Mouse (Mus musculus) lung, embryonic 16.5 days (tissue): ENCODE measurements around the gene Fcho1. TPM values are rescaled to one million over a fixed set of nuclear protein-coding genes. Genes with fewer than 3 reads are reported as not detected.
"Not testable (repeated sequence)": the region's sequence is repeated elsewhere in the genome, so short reads cannot be mapped to it uniquely, and the experiment has no call there.

ENCODE experiments used
- ATAC-seq: fragments of 200-750 bp; cut with Nextera tagmentation; 2 replicates; pipeline ENCODE4 v1.8.0; 2017; ENCODE audit warnings: low read depth, mild to moderate bottlenecking, moderate library complexity
- H3K27ac ChIP-seq: fragments of 300-500 bp; sonication (generic); 2 replicates; pipeline ENCODE4 v1.5.1; 2014; ENCODE audit warnings: mild to moderate bottlenecking, control low read depth, low read length
- H3K27me3 ChIP-seq: fragments of 300-500 bp; sonication (generic); 2 replicates; pipeline ENCODE4 v1.6.1; 2014; ENCODE audit warnings: low read depth, low read length, mixed read lengths; ENCODE audit not compliant: control insufficient read depth, insufficient read depth
- H3K36me3 ChIP-seq: fragments of 300-500 bp; sonication (generic); 2 replicates; pipeline ENCODE4 v1.6.1; 2014; ENCODE audit warnings: low read length; ENCODE audit not compliant: control insufficient read depth, insufficient read depth
- H3K4me1 ChIP-seq: fragments of 300-500 bp; sonication (generic); replicated peaks from 2 replicates; pipeline ENCODE4 v1.6.1; 2014; ENCODE audit warnings: low read length, mixed read lengths; ENCODE audit not compliant: control insufficient read depth, insufficient read depth
- H3K4me2 ChIP-seq: fragments of 300-500 bp; sonication (generic); 2 replicates; pipeline ENCODE4 v1.6.1; 2014; ENCODE audit warnings: low read depth, low read length, control low read depth
- H3K4me3 ChIP-seq: fragments of 300-500 bp; sonication (generic); 2 replicates; pipeline ENCODE4 v1.5.1; 2014; ENCODE audit warnings: mild to moderate bottlenecking, low read length, control low read depth
- H3K9ac ChIP-seq: fragments of 300-500 bp; sonication (generic); 2 replicates; pipeline ENCODE4 v1.6.1; 2014; ENCODE audit warnings: low read length, control low read depth
- H3K9me3 ChIP-seq: fragments of 300-500 bp; sonication (generic); 2 replicates; pipeline ENCODE4 v1.6.1; 2016; ENCODE audit warnings: low read length; ENCODE audit not compliant: control insufficient read depth
- WGBS: fragments of 180-500 bp; shearing (Covaris S2); extraction: QIAGEN DNeasy Blood & Tissue Kit; methylation state at CpG from one replicate; pipeline ENCODE4 v1.1.7; 2014; 5-methylcytosine and 5-hydroxymethylcytosine counted together
- polyA plus RNA-seq: library from polyadenylated mRNA; unstranded; fragments of >200 nt; fragmentation: Nextera tagmentation; extraction: Ambion mirVana; gene quantifications from 2 replicates; pipeline ENCODE4 v1.2.1, GENCODE M21; 2015

Gene Fcho1
- polyA plus RNA-seq, 1 experiment from 2014 or later, result 6.5 TPM

DNA sequence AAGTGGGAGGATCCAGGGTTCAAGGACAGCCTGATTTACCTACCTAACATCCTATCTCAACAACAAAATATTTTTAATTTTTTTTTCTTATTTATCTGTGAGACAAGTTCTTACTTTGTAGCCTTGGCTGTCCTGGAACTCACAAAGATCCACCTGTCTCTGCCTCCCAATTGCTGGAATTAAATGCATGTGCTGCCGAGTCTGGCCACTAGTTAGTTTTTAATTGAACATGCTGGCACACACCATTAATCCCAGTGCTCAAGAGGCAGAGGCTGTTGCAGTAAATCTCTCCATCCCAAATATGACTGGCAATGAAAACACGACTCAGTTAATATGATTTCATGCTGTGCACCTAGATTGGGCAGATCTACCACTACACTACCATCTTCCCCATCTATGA, 17.3 kb upstream of the Fcho1 start:
- WGBS, result 63% methylated on average over 2 of the region's 2 CpGs
- Histone ChIP-seq H3K4me1 (0 out of 2 replicates have a peak, but pooled peaks cover 3% of the 10 kb centered on the region), H3K27me3 (no peaks in the 10 kb centered on the region), H3K27ac (no peak overlapping the region), H3K4me2 (no peak overlapping the region), H3K9ac (no peak overlapping the region), H3K4me3 (no peak overlapping the region), H3K36me3 (no peaks in the 10 kb centered on the region), H3K9me3 (no peaks in the 10 kb centered on the region)
- ATAC-seq, result no peak

GRCm38 (mm10) chr8:71741687-71742114, 16.2 kb upstream of the Fcho1 start:
- no peaks in the 10 kb centered on the region for H3K36me3 ChIP-seq
- no peaks in the 10 kb centered on the region for H3K9me3 ChIP-seq
- peak overlapping the region; percentile 53 for H3K4me2 ChIP-seq
- no peak overlapping the region for H3K27ac ChIP-seq
- H3K27me3 ChIP-seq, result no peaks in the 10 kb centered on the region
- H3K4me3 ChIP-seq, result peak overlapping the region; percentile 30
- 0 out of 2 replicates have a peak, but pooled peaks cover 3% of the 10 kb centered on the region for H3K4me1 ChIP-seq
- 4% methylated on average over 17 of the region's 19 CpGs for WGBS
- ATAC-seq, result peak; percentile 84
- 0 out of 2 replicates have a peak overlapping the region, but pooled peaks have one; percentile 26 for H3K9ac ChIP-seq

DNA sequence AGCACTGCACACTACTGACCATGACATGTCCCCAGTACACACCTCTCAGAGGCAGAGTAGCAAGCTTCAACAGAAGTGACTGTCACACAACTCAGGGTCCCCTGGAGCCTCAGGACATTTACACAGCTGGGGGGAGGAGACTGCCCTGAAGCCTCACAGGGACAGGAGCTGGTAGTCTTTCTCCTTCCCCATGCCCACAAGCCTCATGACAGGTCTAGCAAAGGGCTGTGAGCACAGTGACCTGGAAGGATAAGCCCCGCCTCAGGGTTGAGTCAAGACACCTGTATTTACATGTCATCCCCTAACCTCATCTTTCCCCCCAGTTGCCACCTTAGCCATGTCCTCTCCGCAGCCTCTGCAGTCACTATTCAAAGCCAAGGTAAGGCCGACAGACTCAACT, 15.7 kb upstream of the Fcho1 start:
- 0 out of 2 replicates have a peak, but pooled peaks cover 3% of the 10 kb centered on the region for H3K4me1 ChIP-seq
- H3K4me3 ChIP-seq, result peak overlapping the region; percentile 30; the same call in 1 of the 2 replicates
- no peak overlapping the region for H3K9ac ChIP-seq
- no peaks in the 10 kb centered on the region for H3K36me3 ChIP-seq
- no peaks in the 10 kb centered on the region for H3K9me3 ChIP-seq
- H3K4me2 ChIP-seq, result peak overlapping the region; percentile 53
- no peak for ATAC-seq
- 35% methylated on average over 3 of the region's 3 CpGs for WGBS
- H3K27me3 ChIP-seq, result no peaks in the 10 kb centered on the region
- no peak overlapping the region for H3K27ac ChIP-seq

DNA sequence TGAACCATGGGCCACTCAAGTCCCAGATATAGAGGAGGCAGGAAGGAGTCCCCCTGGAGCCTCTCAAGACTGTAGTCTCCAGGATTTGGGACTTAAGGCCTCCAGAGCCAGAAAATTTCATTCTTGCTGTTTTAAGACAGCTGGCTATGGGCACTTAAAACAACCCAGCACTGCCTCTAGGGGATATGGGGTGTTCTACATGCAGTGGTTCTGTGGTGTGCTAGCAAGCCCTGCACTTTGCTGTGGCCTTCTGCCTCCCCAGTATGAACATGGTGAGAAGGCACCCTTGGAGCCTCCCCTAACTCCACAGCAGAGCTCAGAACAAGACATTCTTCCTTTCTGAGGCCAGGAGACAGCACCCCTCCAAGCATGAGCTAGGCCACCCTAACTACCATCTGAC, 12.8 kb upstream of the Fcho1 start:
- not testable (repeated sequence) for ATAC-seq, H3K36me3 ChIP-seq, H3K27ac ChIP-seq, H3K4me3 ChIP-seq, H3K9ac ChIP-seq, H3K4me2 ChIP-seq, H3K9me3 ChIP-seq, H3K4me1 ChIP-seq, H3K27me3 ChIP-seq

- ATAC-seq, result 0 out of 2 replicates have a peak, but pooled peaks have one; percentile 32
- Histone ChIP-seq H3K4me3 (no peak overlapping the region), H3K36me3 (no peaks in the 10 kb centered on the region), H3K4me2 (no peak overlapping the region), H3K9ac (no peak overlapping the region), H3K27me3 (no peaks in the 10 kb centered on the region; the same call in 1 of the 2 replicates), H3K4me1 (no peaks in the 10 kb centered on the region), H3K9me3 (no peaks in the 10 kb centered on the region), H3K27ac (no peak overlapping the region)
- 60% methylated on average over 3 of the region's 3 CpGs for WGBS
Observed at GRCm38 (mm10) chr8:71731652-71732230, 6.2 kb upstream of the Fcho1 start.

DNA sequence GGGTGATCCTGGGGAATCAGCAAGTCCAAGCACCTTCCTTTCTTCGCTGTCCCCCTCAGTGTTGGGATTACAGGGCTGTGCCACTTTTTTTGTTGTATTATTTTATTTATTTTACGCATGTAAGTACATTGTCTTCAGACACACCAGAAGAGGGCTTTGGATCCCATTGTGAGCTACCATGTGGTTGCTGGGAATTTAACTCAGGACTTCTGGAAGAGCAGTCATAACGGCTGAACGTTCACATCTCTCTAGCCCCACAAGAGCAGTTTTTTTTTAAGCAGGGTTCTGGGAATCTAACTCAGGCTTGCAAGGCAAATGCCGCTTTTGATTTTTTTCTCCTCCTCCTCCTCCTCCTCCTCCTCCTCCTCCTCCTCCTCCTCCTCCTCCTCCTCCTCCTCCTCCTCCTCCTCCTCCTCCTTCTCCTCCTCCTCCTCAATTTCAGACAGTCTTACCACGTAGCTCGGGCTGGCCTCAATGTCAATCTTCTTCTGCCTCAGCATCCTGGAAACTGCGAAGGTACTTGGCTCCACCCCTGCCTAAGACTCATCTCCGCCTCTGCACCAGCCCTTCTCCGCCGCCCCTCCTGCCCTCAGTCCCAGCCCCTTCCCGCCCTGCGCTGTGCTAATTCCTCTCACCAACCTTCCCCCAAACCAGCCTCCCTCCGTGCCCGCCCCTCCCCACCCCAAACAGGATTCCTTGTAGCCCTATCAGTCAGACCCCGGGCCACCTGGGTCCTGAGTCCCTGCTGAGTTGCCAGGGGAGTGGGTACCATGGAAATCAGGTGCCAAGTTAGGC, 3.5 kb upstream of the Fcho1 start:
- Histone ChIP-seq H3K9me3 (no peaks in the 10 kb centered on the region), H3K36me3 (no peaks in the 10 kb centered on the region), H3K9ac (no peak overlapping the region), H3K4me1 (no peaks in the 10 kb centered on the region), H3K27ac (no peak overlapping the region), H3K4me3 (peak overlapping the region; percentile 22), H3K4me2 (peak overlapping the region; percentile 50), H3K27me3 (peaks cover 8% of the 10 kb centered on the region)
- WGBS, result 5% methylated on average over 14 of the region's 16 CpGs
- no peak for ATAC-seq

DNA sequence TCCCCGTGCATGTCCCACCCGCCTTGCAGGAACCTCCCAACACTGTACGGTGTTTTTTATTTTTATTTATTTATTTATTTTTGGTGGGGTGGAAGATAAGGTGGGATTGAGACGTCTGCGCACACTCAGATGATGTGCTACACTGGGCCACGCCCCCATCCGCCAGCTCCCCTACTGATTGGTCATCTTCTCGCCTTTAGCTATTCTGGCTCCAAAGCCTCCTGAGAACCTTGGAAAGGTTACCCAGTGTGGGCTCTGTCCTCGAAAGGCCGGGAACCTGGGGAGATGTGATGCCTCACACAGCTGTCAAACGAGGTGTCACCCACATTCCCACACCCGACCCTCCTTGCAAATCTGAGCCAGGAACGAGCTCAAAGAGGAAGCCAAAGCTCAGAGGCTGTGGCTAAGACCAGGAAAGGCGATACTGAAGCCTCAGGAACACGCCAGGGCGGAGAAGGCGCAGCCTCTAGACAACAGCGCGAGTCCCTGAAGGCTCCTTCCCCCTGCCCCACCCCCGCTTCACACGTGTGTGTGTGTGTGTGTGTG, 2.8 kb upstream of the Fcho1 start:
- WGBS, result 5% methylated on average over 21 of the region's 21 CpGs
- peak overlapping the region; percentile 22 for H3K4me3 ChIP-seq
- no peaks in the 10 kb centered on the region for H3K9me3 ChIP-seq
- peak overlapping the region; percentile 50 for H3K4me2 ChIP-seq
- no peaks in the 10 kb centered on the region for H3K4me1 ChIP-seq
- H3K27ac ChIP-seq, result no peak overlapping the region
- H3K36me3 ChIP-seq, result no peaks in the 10 kb centered on the region
- H3K9ac ChIP-seq, result no peak overlapping the region
- H3K27me3 ChIP-seq, result peaks cover 8% of the 10 kb centered on the region
- ATAC-seq, result peak; percentile 19; the same call in 1 of the 2 replicates

DNA sequence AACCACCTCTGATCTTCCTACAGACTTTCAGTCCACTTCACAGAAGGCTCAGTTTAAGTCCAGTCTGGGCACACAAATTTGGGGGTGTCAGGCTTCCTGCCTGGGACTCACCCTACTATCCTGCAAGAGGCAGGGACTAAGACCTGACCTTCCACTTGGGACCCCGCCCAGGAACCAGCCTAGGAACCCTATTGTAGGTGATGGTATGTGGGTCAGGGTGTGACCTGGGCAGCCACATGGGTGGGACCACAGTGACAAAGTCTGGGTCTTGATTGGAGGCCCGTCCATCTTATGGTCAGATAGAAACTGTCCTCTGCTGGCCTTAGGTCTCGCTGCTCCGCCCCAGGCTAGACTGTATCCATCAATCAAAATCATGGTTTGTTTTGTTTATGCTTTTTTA, 1.1 kb downstream of the Fcho1 start:
- ATAC-seq, result no peak
- Histone ChIP-seq H3K9me3 (no peaks in the 10 kb centered on the region), H3K27me3 (peaks cover 8% of the 10 kb centered on the region), H3K36me3 (no peaks in the 10 kb centered on the region), H3K4me1 (no peaks in the 10 kb centered on the region), H3K9ac (no peak overlapping the region), H3K4me3 (no peak overlapping the region), H3K4me2 (no peak overlapping the region), H3K27ac (no peak overlapping the region)
- WGBS, result 38% methylated on average over 4 of the region's 4 CpGs

DNA sequence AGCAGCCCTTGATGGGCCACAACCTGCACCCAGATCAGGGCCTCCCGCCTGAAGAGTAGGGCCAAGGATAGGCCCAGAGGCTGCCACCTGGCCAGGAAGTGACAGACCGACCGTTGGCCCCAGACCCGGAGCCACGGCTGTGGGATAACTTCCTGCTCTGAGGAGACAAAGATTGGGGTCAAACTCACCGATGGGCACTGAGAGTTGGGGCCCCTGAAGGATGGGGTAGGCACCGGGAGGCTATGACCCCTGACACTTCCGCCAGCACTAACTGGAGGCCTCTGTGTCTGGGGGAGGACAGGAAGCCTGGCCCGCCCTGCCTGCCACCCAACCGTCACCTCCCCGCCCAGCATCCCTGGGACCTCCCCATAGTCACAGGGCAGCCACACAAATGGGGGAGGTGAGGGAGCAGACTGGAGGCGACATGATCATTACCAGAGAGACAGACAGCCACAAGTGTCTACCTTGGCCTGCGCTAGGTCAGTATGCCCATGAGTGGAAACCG, 2.4 kb downstream of the Fcho1 start:
- Histone ChIP-seq H3K27ac (no peak overlapping the region), H3K4me1 (no peaks in the 10 kb centered on the region), H3K9me3 (no peaks in the 10 kb centered on the region), H3K27me3 (peaks cover 8% of the 10 kb centered on the region), H3K4me3 (no peak overlapping the region), H3K36me3 (no peaks in the 10 kb centered on the region), H3K4me2 (no peak overlapping the region), H3K9ac (no peak overlapping the region)
- WGBS, result 52% methylated on average over 14 of the region's 14 CpGs
- ATAC-seq, result no peak
